Mouse (Mus musculus) E14TG2a.4 (cell line): Measurements from ENCODE around the gene Rbm8a2.

Experiments
- CTCF ChIP-seq: conservative IDR thresholded peaks from 2 replicates; pipeline ENCODE4 v1.5.1; 2014; ENCODE audit warnings: low read length
- NANOG ChIP-seq: IDR thresholded peaks from 2 replicates; pipeline ENCODE4 v1.6.1; 2014; ENCODE audit warnings: borderline replicate concordance, low read length, mixed read lengths
- POU5F1 ChIP-seq: IDR thresholded peaks from 2 replicates; pipeline ENCODE4 v1.6.1; 2014; ENCODE audit warnings: low read length, borderline replicate concordance

GRCm38 (mm10) chr1:176000599-176000998 is 21.7 kb upstream of the Rbm8a2 start:
- TF ChIP-seq POU5F1 = no peak
- TF ChIP-seq CTCF = no peak
- no peak for TF ChIP-seq NANOG
